Mouse (Mus musculus) heart, embryonic 10.5 days (tissue): ENCODE measurements around the gene Nfib. TPM values are rescaled to one million over a fixed set of nuclear protein-coding genes. Genes with fewer than 3 reads are reported as not detected.

ENCODE experiments used
- DNase-seq: peaks from one replicate; pipeline ENCODE4 v3.0.0-alpha.2; 2017; ENCODE audit warnings: low spot score
- H3K27ac ChIP-seq: fragments of 300-500 bp; sonication (generic); 2 replicates; pipeline ENCODE4 v1.5.1; 2016; ENCODE audit warnings: mild to moderate bottlenecking
- H3K27me3 ChIP-seq: fragments of 300-500 bp; sonication (generic); 2 replicates; pipeline ENCODE4 v1.6.1; 2016; ENCODE audit warnings: mild to moderate bottlenecking; ENCODE audit not compliant: poor library complexity, insufficient read depth, severe bottlenecking
- H3K36me3 ChIP-seq: fragments of 300-500 bp; sonication (generic); 2 replicates; pipeline ENCODE4 v1.6.1; 2016; ENCODE audit warnings: mild to moderate bottlenecking, moderate library complexity
- H3K4me1 ChIP-seq: fragments of 300-500 bp; sonication (generic); 2 replicates; pipeline ENCODE4 v1.6.1; 2016; ENCODE audit warnings: mild to moderate bottlenecking
- H3K4me3 ChIP-seq: fragments of 300-500 bp; sonication (generic); 2 replicates; pipeline ENCODE4 v1.5.1; 2016; ENCODE audit warnings: mild to moderate bottlenecking, moderate library complexity
- H3K9me3 ChIP-seq: fragments of 300-500 bp; sonication (generic); 2 replicates; pipeline ENCODE4 v1.6.1; 2016; ENCODE audit warnings: mild to moderate bottlenecking, moderate library complexity
- WGBS: fragments of 180-500 bp; shearing (Covaris S2); methylation state at CpG from one replicate; pipeline ENCODE4 v1.1.7; 2016; 5-methylcytosine and 5-hydroxymethylcytosine counted together
- polyA plus RNA-seq: library from polyadenylated mRNA; unstranded; fragments of >200 nt; fragmentation: Nextera tagmentation; extraction: Ambion mirVana; gene quantifications from 2 replicates; pipeline ENCODE4 v1.2.1, GENCODE M21; 2016

The Nfib gene
- polyA plus RNA-seq: 38.1 and 38.9 TPM in 2 replicates

- peak; percentile 85 for DNase-seq
- peaks cover 74% of the 10 kb centered on the region for H3K4me1 ChIP-seq
- no peaks in the 10 kb centered on the region for H3K36me3 ChIP-seq
- no peaks in the 10 kb centered on the region for H3K9me3 ChIP-seq
- H3K27ac ChIP-seq: peak within 1 kb of the TSS; percentile 80
- 52% methylated on average over 23 of the region's 23 CpGs for WGBS
- H3K4me3 ChIP-seq: no peak within 1 kb of the TSS
- no peaks in the 10 kb centered on the region for H3K27me3 ChIP-seq
Observed at GRCm38 (mm10) chr4:82704841-82705794, at the start of gene Nfib. TSS of gene Nfib (minus strand) at chr4:82705750.

DNA sequence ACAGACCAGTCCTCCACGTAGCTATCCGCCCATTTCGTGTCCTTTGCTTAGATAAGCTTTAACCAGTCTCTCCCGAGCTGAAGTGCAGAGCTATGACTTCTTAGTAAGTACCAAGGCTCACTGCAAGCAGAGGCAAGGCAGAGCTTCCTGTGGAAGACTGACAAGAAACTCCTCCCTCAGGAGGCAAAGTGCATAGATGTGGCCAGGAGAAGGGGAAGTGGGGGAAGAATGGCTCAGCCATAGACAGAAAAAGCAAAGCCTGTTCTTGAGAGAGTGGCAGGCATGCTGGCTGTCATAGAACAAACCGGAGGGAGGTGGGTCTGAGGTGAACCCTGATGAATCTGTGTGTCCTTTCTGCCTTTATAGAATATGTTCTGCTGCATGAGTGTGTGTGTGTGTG, 30.2 kb upstream of the Nfib start:
- WGBS: 26% methylated on average over 5 of the region's 5 CpGs
- H3K4me3 ChIP-seq: no peak overlapping the region
- peak overlapping the region; percentile 64; the same call in 1 of the 2 replicates for H3K27ac ChIP-seq
- no peaks in the 10 kb centered on the region for H3K36me3 ChIP-seq
- DNase-seq: no peak
- H3K9me3 ChIP-seq: no peaks in the 10 kb centered on the region
- no peaks in the 10 kb centered on the region for H3K27me3 ChIP-seq
- H3K4me1 ChIP-seq: peaks cover 17% of the 10 kb centered on the region

GRCm38 (mm10) chr4:82734765-82735481, 29.4 kb upstream of the Nfib start:
- Histone ChIP-seq H3K27ac (0 out of 2 replicates have a peak overlapping the region, but pooled peaks have one; percentile 64), H3K27me3 (no peaks in the 10 kb centered on the region), H3K4me3 (no peak overlapping the region), H3K9me3 (no peaks in the 10 kb centered on the region), H3K4me1 (peaks cover 17% of the 10 kb centered on the region), H3K36me3 (no peaks in the 10 kb centered on the region)
- no peak for DNase-seq
- 82% methylated on average over 22 of the region's 22 CpGs for WGBS

- WGBS: 42% methylated on average over 5 of the region's 5 CpGs
Observed at GRCm38 (mm10) chr4:82734348-82734747, 28.8 kb upstream of the Nfib start.

GRCm38 (mm10) chr4:82733636-82734035, 28.1 kb upstream of the Nfib start:
- no peak for DNase-seq
- Histone ChIP-seq H3K4me1 (peaks cover 17% of the 10 kb centered on the region), H3K36me3 (no peaks in the 10 kb centered on the region), H3K9me3 (no peaks in the 10 kb centered on the region), H3K27ac (no peak overlapping the region), H3K4me3 (no peak overlapping the region), H3K27me3 (no peaks in the 10 kb centered on the region)
- 91% methylated on average over 3 of the region's 3 CpGs for WGBS

More at GRCm38 (mm10) chr4:82734348-82734747, 28.8 kb upstream of the Nfib start:
- H3K4me3 ChIP-seq: no peak overlapping the region
- H3K9me3 ChIP-seq: no peaks in the 10 kb centered on the region
- no peaks in the 10 kb centered on the region for H3K36me3 ChIP-seq
- no peaks in the 10 kb centered on the region for H3K27me3 ChIP-seq
- peaks cover 17% of the 10 kb centered on the region for H3K4me1 ChIP-seq
- no peak overlapping the region for H3K27ac ChIP-seq
- no peak for DNase-seq

- H3K4me3 ChIP-seq: no peak overlapping the region
- 72% methylated on average over 5 of the region's 5 CpGs for WGBS
- no peaks in the 10 kb centered on the region for H3K36me3 ChIP-seq
- H3K27me3 ChIP-seq: no peaks in the 10 kb centered on the region
- peaks cover 11% of the 10 kb centered on the region; the same call in 1 of the 2 replicates for H3K4me1 ChIP-seq
- no peak for DNase-seq
- no peak overlapping the region for H3K27ac ChIP-seq
- H3K9me3 ChIP-seq: no peaks in the 10 kb centered on the region
Observed at GRCm38 (mm10) chr4:82730248-82730887, 24.8 kb upstream of the Nfib start.

DNA sequence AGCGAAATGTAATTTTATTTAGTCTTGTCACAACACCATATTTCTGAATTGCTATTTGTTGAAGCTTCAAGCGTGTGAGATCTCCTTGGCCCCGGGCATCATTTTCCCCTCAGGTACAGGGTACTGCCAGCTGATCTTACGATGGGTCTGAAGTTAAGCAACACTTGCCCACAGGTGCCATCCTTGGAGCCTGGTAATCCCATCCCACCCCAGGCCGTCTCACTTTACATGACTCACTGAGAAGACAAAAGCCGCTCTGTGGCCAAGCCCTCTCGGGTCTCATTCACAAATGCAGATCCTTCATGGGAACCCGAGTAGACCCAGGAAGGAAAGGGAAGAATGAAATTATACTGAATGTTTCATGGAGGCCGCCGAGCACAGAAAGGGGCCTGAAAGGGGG, 18.5 kb upstream of the Nfib start:
- Histone ChIP-seq H3K27me3 (no peaks in the 10 kb centered on the region), H3K4me3 (no peak overlapping the region), H3K36me3 (no peaks in the 10 kb centered on the region), H3K4me1 (no peaks in the 10 kb centered on the region), H3K27ac (no peak overlapping the region), H3K9me3 (0 out of 2 replicates have a peak, but pooled peaks cover 5% of the 10 kb centered on the region)
- WGBS: 68% methylated on average over 10 of the region's 10 CpGs
- peak; percentile 63 for DNase-seq

- 77% methylated on average over 8 of the region's 8 CpGs for WGBS
Observed at GRCm38 (mm10) chr4:82723048-82723447, 17.5 kb upstream of the Nfib start.

GRCm38 (mm10) chr4:82715833-82716232, 10.3 kb upstream of the Nfib start:
- Histone ChIP-seq H3K27ac (no peak overlapping the region), H3K4me1 (peaks cover 4% of the 10 kb centered on the region; the same call in 1 of the 2 replicates), H3K36me3 (no peaks in the 10 kb centered on the region), H3K27me3 (no peaks in the 10 kb centered on the region), H3K9me3 (0 out of 2 replicates have a peak, but pooled peaks cover 5% of the 10 kb centered on the region), H3K4me3 (no peak overlapping the region)
- peak; percentile 72 for DNase-seq
- 73% methylated on average over 2 of the region's 2 CpGs for WGBS

More at GRCm38 (mm10) chr4:82723048-82723447, 17.5 kb upstream of the Nfib start:
- Histone ChIP-seq H3K9me3 (0 out of 2 replicates have a peak, but pooled peaks cover 5% of the 10 kb centered on the region), H3K4me1 (no peaks in the 10 kb centered on the region), H3K4me3 (no peak overlapping the region), H3K27me3 (no peaks in the 10 kb centered on the region), H3K36me3 (no peaks in the 10 kb centered on the region), H3K27ac (no peak overlapping the region)
- peak; percentile 36 for DNase-seq

DNA sequence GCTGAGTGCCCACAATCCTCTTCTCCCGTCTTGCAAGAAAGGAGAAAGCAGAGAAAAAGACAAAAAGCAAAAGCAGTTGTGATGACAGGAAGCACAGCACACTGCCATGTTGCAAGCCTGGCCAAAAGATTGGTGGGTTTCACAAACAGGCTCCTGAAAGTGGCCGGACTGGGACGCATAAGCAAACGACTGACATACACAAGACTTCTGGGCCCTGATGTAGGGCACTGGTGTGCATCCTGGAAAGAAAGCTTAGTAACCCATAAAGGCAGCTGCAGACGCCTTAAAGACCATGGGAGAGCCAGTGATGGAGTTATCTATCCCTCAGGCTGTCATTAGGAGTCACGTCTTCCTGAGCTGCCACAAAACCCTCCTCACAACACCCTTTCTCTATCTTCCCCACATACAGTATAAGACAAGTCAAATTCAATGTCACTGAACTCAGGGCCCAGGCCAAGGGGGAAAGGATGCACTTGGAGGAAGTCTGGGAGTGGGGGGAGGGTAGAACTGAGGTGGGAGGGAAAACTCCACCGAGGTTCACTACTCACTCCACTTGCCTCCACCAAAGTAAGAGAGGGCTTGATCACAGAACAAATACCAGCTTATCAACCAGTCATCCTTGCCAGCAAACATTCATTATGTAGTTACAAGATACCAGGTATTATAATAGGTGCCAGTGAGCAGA, 6.2 kb upstream of the Nfib start:
- peak; percentile 60 for DNase-seq
- H3K27me3 ChIP-seq: no peaks in the 10 kb centered on the region
- WGBS: 76% methylated on average over 7 of the region's 7 CpGs
- no peaks in the 10 kb centered on the region for H3K36me3 ChIP-seq
- H3K9me3 ChIP-seq: no peaks in the 10 kb centered on the region
- peaks cover 37% of the 10 kb centered on the region for H3K4me1 ChIP-seq
- no peak overlapping the region for H3K4me3 ChIP-seq
- H3K27ac ChIP-seq: no peak overlapping the region

- peak; percentile 62 for DNase-seq
- Histone ChIP-seq H3K4me3 (no peak overlapping the region), H3K27ac (no peak overlapping the region), H3K27me3 (no peaks in the 10 kb centered on the region), H3K9me3 (no peaks in the 10 kb centered on the region), H3K36me3 (no peaks in the 10 kb centered on the region), H3K4me1 (peaks cover 57% of the 10 kb centered on the region)
- WGBS: 44% methylated on average over 6 of the region's 6 CpGs
Observed at GRCm38 (mm10) chr4:82709666-82710065, 4.1 kb upstream of the Nfib start.

DNA sequence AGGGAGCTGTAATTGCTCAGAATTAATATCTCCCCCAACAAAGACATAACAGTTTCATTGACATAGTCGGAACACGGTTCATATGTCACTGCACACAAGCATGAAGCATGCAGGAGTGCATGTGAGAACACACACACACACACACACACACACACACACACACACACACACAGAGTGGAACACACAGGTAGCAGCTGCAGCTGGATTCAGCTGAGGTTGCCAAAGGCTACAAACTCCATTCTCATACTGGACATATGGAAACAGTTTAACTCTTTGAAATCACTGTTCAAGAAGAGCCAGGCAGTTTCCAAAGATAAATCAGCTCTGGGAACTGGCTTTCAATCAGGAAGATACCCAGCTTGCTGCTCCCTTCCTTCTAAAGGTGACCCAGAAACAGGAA, 462 bp upstream of the Nfib start:
- Histone ChIP-seq H3K9me3 (no peaks in the 10 kb centered on the region), H3K27ac (peak overlapping the region; percentile 80; the same call in 1 of the 2 replicates), H3K27me3 (no peaks in the 10 kb centered on the region), H3K4me3 (no peak overlapping the region), H3K36me3 (no peaks in the 10 kb centered on the region), H3K4me1 (peaks cover 72% of the 10 kb centered on the region)
- DNase-seq: peak; percentile 43
- 83% methylated on average over 2 of the region's 2 CpGs for WGBS
